Mouse (Mus musculus) heart, adult 2 months (tissue): Measurements from ENCODE around the gene Lsr.

Experiments
- CTCF ChIP-seq: fragments of 200-600 bp; IDR thresholded peaks from 2 replicates; pipeline ENCODE4 v1.8.1; 2022; ENCODE audit warnings: antibody characterized with exemption, mild to moderate bottlenecking, moderate library complexity
- POLR2A ChIP-seq: fragments of 200-500 bp; IDR thresholded peaks from 2 replicates; pipeline ENCODE4 v1.6.1; 2011; ENCODE audit warnings: mild to moderate bottlenecking, low read depth, low read length, control low read depth; ENCODE audit not compliant: insufficient read depth

DNA sequence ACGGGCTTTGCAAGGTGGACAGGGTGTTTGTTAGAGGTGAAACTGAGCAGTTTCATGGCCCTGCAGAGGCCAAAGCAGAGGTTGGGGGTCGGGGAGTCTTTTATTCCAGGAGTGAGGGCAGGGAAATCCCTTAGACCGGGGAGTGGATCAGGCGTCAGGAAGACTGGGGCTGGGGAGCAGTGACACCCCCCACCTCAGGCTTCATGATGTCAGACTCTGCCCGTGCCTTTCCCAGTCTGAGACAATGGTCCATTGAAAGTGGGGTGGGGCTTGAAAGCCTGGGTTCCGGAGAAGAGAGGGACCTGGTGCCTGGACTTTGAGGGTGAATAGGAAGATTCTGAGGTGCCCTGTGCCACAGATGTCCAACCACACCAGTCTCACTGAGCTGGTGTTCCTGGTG lies 56.6 kb downstream of the Lsr start:
- TF ChIP-seq CTCF (no peak), POLR2A (no peak)
